Mouse (Mus musculus) liver, embryonic 13.5 days (tissue): ENCODE measurements around the gene Cntnap2. TPM values are rescaled to one million over a fixed set of nuclear protein-coding genes. Genes with fewer than 3 reads are reported as not detected.
A peak's percentile ranks its signal among the peaks of the same experiment; 100 is the strongest.

Source experiments
- ATAC-seq: fragments of 200-750 bp; cut with Nextera tagmentation; 2 replicates; pipeline ENCODE4 v1.8.0; 2017; ENCODE audit warnings: low read depth, mild to moderate bottlenecking, moderate number of reproducible peaks, moderate library complexity
- DNase-seq: peaks from one replicate; pipeline ENCODE4 v3.0.0; 2022
- H3K27ac ChIP-seq: fragments of 300-500 bp; sonication (generic); 2 replicates; pipeline ENCODE4 v1.5.1; 2015; ENCODE audit warnings: moderate library complexity, mild to moderate bottlenecking, inconsistent platforms
- H3K27me3 ChIP-seq: fragments of 300-500 bp; sonication (generic); 2 replicates; pipeline ENCODE4 v1.6.1; 2015; ENCODE audit warnings: mild to moderate bottlenecking, inconsistent platforms
- H3K36me3 ChIP-seq: fragments of 300-500 bp; sonication (generic); 2 replicates; pipeline ENCODE4 v1.6.1; 2015; ENCODE audit warnings: mild to moderate bottlenecking, inconsistent platforms
- H3K4me1 ChIP-seq: fragments of 300-500 bp; sonication (generic); replicated peaks from 2 replicates; pipeline ENCODE4 v1.6.1; 2015; ENCODE audit warnings: inconsistent platforms
- H3K4me2 ChIP-seq: fragments of 300-500 bp; sonication (generic); 2 replicates; pipeline ENCODE4 v1.6.1; 2015; ENCODE audit warnings: inconsistent platforms, mild to moderate bottlenecking, moderate library complexity
- H3K4me3 ChIP-seq: fragments of 300-500 bp; sonication (generic); replicated peaks from 2 replicates; pipeline ENCODE4 v1.5.1; 2015; ENCODE audit warnings: mild to moderate bottlenecking, inconsistent platforms
- H3K9ac ChIP-seq: fragments of 300-500 bp; sonication (generic); 2 replicates; pipeline ENCODE4 v1.6.1; 2015; ENCODE audit warnings: mild to moderate bottlenecking, inconsistent platforms
- H3K9me3 ChIP-seq: fragments of 300-500 bp; sonication (generic); replicated peaks from 2 replicates; pipeline ENCODE4 v1.6.1; 2016; ENCODE audit warnings: inconsistent platforms
- WGBS: fragments of 180-500 bp; shearing (Covaris S2); methylation state at CpG from one replicate; pipeline ENCODE4 v1.1.7; 2015; ENCODE audit not compliant: insufficient replicate concordance; 5-methylcytosine and 5-hydroxymethylcytosine counted together
- polyA plus RNA-seq: library from polyadenylated mRNA; unstranded; fragments of >200 nt; fragmentation: Nextera tagmentation; extraction: Ambion mirVana; gene quantifications from 2 replicates; pipeline ENCODE4 v1.2.1, GENCODE M21; 2015

The Cntnap2 gene
- polyA plus RNA-seq, 1 experiment from 2014 or later, result 0.78 TPM

DNA sequence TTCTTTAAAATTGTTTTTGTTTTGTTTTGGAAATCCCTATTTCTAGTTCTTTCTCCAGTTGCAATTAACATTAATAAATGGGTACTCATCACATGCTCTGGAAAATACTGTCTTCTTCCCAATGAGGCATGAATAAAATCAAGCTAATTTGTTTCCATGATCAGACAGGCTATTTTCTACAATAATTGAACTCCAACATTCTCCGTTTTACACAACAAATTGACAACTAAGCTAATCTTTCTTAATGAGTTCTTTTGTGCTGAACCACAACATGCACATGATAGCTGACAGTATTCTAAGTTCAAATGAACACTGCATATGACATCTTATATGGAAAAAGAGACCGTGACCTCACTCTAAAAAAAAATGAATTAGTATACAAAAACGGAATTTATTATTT is 173.4 kb downstream of the Cntnap2 start:
- Histone ChIP-seq H3K9ac (no peak overlapping the region), H3K4me3 (no peak overlapping the region), H3K36me3 (no peaks in the 10 kb centered on the region), H3K4me2 (no peak overlapping the region), H3K27ac (no peak overlapping the region), H3K27me3 (no peaks in the 10 kb centered on the region), H3K4me1 (no peaks in the 10 kb centered on the region), H3K9me3 (no peaks in the 10 kb centered on the region)
- WGBS, result 61% methylated on average over 3 of the region's 3 CpGs
- ATAC-seq (no peak), DNase-seq (no peak)

DNA sequence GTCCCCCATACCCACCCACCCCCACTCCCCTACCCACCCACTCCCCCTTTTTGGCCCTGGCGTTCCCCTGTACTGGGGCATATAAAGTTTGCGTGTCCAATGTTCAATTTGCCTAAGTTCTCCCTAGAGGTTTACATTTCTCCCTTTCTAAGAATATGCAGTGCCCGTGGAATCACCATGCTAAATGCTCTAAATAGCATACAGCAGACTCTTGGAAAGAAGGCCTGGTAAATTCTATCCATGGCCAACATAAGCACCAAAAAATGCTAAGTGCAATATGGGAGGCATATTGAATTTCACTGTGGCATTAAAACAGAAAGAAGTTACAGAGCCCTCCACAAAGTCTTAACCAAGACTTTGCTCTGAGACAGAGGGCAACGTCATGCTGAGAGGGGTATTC is 177.4 kb downstream of the Cntnap2 start:
- no peak overlapping the region for H3K4me2 ChIP-seq
- H3K9ac ChIP-seq, result no peak overlapping the region
- no peak overlapping the region for H3K27ac ChIP-seq
- 71% methylated on average over 4 of the region's 4 CpGs for WGBS
- H3K4me3 ChIP-seq, result no peak overlapping the region
- ATAC-seq (no peak), DNase-seq (no peak)
- no peaks in the 10 kb centered on the region for H3K36me3 ChIP-seq
- no peaks in the 10 kb centered on the region for H3K9me3 ChIP-seq
- H3K4me1 ChIP-seq, result no peaks in the 10 kb centered on the region
- no peaks in the 10 kb centered on the region for H3K27me3 ChIP-seq

DNA sequence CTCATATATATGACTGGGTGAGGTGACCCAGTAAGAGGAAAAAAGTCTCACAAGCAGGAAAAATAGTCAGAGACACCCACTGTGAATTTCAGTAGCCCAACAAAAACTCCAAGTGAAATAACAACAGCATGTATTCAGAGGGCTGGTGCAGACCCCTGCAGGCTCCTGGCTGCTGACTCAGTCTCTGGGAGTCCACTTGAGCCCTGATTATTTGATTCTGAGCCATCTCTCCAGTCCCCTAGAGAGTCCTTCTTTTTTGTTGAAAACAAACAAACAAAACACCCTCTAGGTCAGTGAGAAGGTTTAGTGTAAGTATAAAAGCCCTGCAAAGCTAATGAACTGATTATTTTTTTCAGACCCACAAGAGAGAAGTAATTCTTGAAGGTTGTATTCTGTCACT is 179.0 kb downstream of the Cntnap2 start:
- no peak for ATAC-seq
- Histone ChIP-seq H3K9ac (no peak overlapping the region), H3K4me3 (no peak overlapping the region), H3K36me3 (no peaks in the 10 kb centered on the region), H3K4me1 (no peaks in the 10 kb centered on the region), H3K27me3 (no peaks in the 10 kb centered on the region), H3K4me2 (no peak overlapping the region), H3K27ac (no peak overlapping the region), H3K9me3 (no peaks in the 10 kb centered on the region)
- DNase-seq, result no peak

DNA sequence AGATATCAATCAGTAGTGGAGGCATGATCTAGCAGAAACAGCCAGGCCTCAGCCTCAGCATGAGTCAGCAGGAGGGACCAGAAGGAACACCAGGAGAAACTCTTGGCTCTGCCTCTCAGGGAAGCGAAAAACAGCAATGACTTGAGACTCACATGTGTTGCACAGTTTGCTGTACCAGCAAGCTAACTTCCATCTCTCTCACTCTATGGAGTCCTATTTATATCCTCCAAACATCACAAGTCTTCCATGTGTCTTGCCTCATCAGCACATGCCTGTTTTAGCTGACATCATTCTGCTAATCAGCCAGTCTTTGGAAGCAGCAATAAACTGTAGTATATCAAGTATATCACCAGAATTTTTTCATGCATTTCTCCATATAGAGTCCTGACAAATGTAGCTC is 182.1 kb downstream of the Cntnap2 start:
- 54% methylated on average over 1 of the region's 1 CpGs for WGBS
- no peak for DNase-seq
- ATAC-seq, result no peak
- Histone ChIP-seq H3K4me2 (no peak overlapping the region), H3K36me3 (no peaks in the 10 kb centered on the region), H3K27ac (no peak overlapping the region), H3K9ac (no peak overlapping the region), H3K4me3 (no peak overlapping the region), H3K4me1 (no peaks in the 10 kb centered on the region), H3K9me3 (no peaks in the 10 kb centered on the region), H3K27me3 (no peaks in the 10 kb centered on the region)

DNA sequence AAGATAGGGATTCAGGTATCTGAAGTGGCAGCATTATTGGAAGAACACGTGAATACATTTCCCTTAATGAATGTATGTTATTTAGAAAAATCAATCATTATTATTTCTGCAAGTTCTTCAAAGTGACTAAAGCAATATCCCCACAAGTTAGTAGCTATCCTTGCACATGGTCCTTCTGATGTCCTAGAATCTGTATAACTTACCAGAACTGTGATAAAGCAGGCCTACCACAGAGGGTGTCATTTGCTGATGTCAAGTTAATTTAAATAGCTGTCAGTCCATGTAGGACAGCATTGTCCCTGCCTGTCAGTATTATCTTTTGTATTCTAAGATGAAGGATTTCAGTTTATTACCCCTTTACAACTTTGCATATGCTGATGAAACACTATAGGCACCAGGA is 185.5 kb downstream of the Cntnap2 start:
- no peaks in the 10 kb centered on the region for H3K36me3 ChIP-seq

DNA sequence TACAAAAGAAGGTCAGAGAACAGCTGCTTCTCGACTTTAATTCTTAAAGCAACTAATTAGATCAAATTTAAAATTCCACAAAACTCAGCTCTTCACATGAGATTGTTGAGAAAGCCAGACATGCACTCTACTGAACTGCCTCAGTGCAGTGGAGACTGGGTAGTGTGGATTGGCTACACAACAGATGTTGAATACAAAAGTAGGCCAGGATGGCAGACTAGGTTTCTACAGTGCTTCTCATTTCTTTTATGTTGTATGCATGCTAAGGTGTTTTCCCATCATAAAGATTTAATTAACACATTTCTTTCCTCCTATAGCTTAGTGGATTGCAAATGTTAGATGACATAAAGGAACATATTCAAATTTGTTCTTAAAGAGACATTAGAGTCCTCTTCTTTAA is 198.9 kb downstream of the Cntnap2 start:
- H3K27me3 ChIP-seq, result no peaks in the 10 kb centered on the region
- no peaks in the 10 kb centered on the region for H3K36me3 ChIP-seq
- ATAC-seq, result no peak
- H3K4me3 ChIP-seq, result no peak overlapping the region
- H3K4me2 ChIP-seq, result no peak overlapping the region
- no peak overlapping the region for H3K9ac ChIP-seq
- no peak for DNase-seq
- WGBS, result 43% methylated on average over 1 of the region's 1 CpGs
- H3K4me1 ChIP-seq, result no peaks in the 10 kb centered on the region
- H3K27ac ChIP-seq, result no peak overlapping the region
- H3K9me3 ChIP-seq, result no peaks in the 10 kb centered on the region

More for the DNA sequence above, 185.5 kb downstream of the Cntnap2 start:
- Histone ChIP-seq H3K4me1 (no peaks in the 10 kb centered on the region), H3K27ac (no peak overlapping the region), H3K4me3 (no peak overlapping the region), H3K4me2 (no peak overlapping the region), H3K27me3 (no peaks in the 10 kb centered on the region), H3K9me3 (no peaks in the 10 kb centered on the region), H3K9ac (no peak overlapping the region)
- DNase-seq, result no peak
- no peak for ATAC-seq
- WGBS, result 64% methylated on average over 1 of the region's 1 CpGs

DNA sequence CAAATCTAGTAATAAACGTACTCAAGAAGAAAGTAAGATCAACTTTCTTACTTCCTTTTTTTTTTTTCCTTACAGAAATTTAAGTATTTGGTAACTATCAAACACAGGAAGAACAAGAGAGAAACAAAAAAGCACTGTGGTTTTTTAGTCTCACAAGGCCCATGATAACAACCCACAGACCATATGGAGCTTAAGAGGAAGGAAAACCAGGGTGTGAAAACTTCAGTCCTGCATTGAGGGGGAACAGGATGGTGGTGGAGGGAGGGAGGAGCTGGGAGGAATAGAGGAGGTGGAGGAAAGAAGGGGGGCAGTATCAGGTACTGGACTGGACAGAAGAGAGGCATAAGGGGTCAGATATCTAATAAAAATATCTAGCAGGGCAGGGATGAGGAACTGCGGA is 212.4 kb downstream of the Cntnap2 start:
- Histone ChIP-seq H3K4me1 (no peaks in the 10 kb centered on the region), H3K27ac (no peak overlapping the region), H3K9ac (no peak overlapping the region), H3K27me3 (no peaks in the 10 kb centered on the region), H3K9me3 (no peaks in the 10 kb centered on the region), H3K36me3 (no peaks in the 10 kb centered on the region), H3K4me2 (no peak overlapping the region), H3K4me3 (no peak overlapping the region)
- DNase-seq (no peak), ATAC-seq (peak; percentile 39; the same call in 1 of the 2 replicates)
- 18% methylated on average over 2 of the region's 2 CpGs for WGBS

DNA sequence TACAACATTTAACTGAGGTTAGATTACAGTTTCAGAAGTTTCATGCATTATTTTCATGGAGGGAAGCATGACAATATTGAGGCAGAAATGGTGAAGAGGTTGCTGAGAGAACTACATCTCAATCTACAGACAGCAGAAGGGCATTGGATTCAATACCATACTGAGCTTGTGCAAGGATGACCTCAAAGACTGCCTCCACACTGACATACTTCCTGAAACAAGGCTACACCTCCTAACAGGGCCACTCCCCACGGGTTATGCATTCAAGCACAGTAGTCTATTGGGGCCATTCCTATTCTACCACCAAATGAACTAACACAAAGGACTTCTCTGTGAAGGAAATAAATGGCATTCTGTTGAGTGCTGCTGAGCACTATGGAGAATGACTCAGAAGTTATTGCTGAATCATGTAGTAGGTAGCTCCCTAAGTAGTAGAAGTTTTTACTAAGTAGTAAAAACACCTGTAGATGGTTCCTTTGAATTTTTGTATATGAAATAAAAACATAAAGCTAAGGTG is 214.2 kb downstream of the Cntnap2 start:
- H3K27ac ChIP-seq, result no peak overlapping the region
- DNase-seq (no peak), ATAC-seq (no peak)
- no peak overlapping the region for H3K4me2 ChIP-seq
- H3K27me3 ChIP-seq, result no peaks in the 10 kb centered on the region
- H3K9me3 ChIP-seq, result no peaks in the 10 kb centered on the region
- 15% methylated on average over 1 of the region's 1 CpGs for WGBS
- H3K36me3 ChIP-seq, result no peaks in the 10 kb centered on the region
- H3K4me1 ChIP-seq, result no peaks in the 10 kb centered on the region
- no peak overlapping the region for H3K9ac ChIP-seq
- no peak overlapping the region for H3K4me3 ChIP-seq

DNA sequence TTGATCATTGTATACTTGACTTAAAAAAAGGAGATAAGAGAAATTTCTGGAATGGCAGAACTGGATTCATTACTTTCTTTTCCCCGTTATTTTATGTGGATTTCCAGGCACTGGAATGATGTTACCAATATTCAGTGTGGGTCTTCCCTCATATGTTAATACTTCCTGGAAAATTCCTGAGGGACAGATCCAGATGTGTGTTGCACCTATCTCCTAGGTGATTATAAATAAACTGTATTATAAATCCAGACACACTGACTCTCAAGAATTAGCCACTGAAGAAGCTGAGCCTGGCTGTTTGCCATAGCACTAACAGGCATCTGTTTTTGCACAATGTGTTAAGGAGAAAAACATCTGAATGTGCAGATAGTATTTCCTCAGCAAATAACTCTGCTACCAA is 231.0 kb downstream of the Cntnap2 start:
- no peak overlapping the region for H3K4me3 ChIP-seq
- 63% methylated on average over 1 of the region's 1 CpGs for WGBS
- no peak overlapping the region for H3K4me2 ChIP-seq
- H3K4me1 ChIP-seq, result no peaks in the 10 kb centered on the region
- no peaks in the 10 kb centered on the region for H3K36me3 ChIP-seq
- DNase-seq, result no peak
- no peak overlapping the region for H3K9ac ChIP-seq
- no peak for ATAC-seq
- H3K27me3 ChIP-seq, result no peaks in the 10 kb centered on the region
- no peak overlapping the region for H3K27ac ChIP-seq
- no peaks in the 10 kb centered on the region for H3K9me3 ChIP-seq

DNA sequence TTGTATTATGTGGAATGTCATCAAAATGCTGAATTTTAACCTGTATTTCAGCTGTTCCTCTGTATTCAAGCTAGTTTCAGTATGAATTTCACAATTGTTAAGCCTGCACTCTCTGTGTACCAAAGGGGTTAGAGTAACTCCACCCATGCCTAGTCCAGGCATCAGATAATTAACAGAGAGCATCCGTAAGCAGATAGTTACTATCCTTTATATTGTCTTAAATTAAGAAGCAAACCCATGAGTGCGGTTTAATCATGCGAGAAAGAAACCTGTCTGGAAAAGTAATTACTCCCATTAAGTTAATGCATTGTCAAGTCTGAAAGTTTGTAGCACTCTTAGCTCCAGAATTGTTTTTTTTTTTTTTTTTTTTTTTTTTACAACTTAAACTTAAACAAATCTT is 258.3 kb downstream of the Cntnap2 start:
- Histone ChIP-seq H3K27ac (no peak overlapping the region), H3K36me3 (no peaks in the 10 kb centered on the region), H3K4me2 (no peak overlapping the region), H3K9ac (no peak overlapping the region), H3K27me3 (no peaks in the 10 kb centered on the region), H3K4me1 (no peaks in the 10 kb centered on the region), H3K4me3 (no peak overlapping the region), H3K9me3 (no peaks in the 10 kb centered on the region)
- 79% methylated on average over 3 of the region's 3 CpGs for WGBS
- DNase-seq (no peak), ATAC-seq (no peak)

DNA sequence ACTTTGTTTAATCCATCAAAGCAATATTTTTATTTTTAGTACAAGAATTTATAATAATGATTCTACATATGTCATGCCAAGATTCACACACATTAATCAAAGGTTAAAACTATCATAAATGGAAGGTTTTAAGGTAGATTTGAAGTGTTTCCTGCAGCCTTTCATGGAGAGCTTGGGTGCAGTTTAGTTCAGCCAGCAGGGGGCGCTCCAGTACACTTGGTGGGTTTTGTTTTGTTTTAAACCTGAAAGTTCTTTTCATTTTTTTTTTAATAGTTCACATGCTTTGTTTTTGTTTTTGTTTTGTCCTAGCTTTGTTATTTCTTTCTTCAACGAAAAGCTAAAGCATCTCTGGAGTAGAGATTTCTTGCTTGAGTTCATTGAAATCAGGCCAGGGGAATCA is 264.3 kb downstream of the Cntnap2 start:
- H3K9ac ChIP-seq, result no peak overlapping the region
- DNase-seq, result no peak

DNA sequence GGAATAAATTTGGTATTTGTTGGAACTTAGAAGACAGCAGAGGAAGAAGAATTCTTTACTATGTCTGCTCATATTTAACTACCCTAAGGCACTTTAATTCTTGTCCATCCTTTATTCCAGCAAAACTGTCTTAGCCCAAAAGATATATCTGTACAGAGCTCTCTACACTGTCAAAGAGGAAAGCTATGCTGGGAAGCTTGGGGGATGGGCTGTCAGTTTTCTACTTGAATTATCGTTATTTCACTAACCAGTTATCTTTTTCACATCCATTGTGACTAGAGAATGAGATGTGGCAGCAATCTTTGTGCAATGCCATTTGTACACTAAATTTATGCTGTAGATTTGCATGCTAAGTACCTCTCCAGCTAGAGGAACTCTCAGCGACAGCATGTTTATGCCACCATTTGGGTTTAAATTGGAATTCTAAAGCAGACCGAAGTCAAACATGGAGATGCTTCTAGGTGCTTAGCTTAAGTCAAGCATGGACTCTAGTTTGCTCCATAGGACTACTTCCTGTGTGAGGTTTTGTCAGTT is 268.9 kb downstream of the Cntnap2 start:
- no peaks in the 10 kb centered on the region for H3K27me3 ChIP-seq
- no peak for ATAC-seq
- H3K4me1 ChIP-seq, result no peaks in the 10 kb centered on the region
- H3K4me2 ChIP-seq, result no peak overlapping the region
- H3K9me3 ChIP-seq, result no peaks in the 10 kb centered on the region
- H3K4me3 ChIP-seq, result no peak overlapping the region
- no peak for DNase-seq
- no peaks in the 10 kb centered on the region for H3K36me3 ChIP-seq
- H3K27ac ChIP-seq, result no peak overlapping the region
- no peak overlapping the region for H3K9ac ChIP-seq
- 67% methylated on average over 3 of the region's 3 CpGs for WGBS

More for the DNA sequence above, 264.3 kb downstream of the Cntnap2 start:
- Histone ChIP-seq H3K9me3 (no peaks in the 10 kb centered on the region), H3K4me1 (no peaks in the 10 kb centered on the region), H3K27ac (no peak overlapping the region), H3K36me3 (no peaks in the 10 kb centered on the region), H3K4me3 (no peak overlapping the region), H3K27me3 (no peaks in the 10 kb centered on the region), H3K4me2 (no peak overlapping the region)
- WGBS, result 0% methylated on average over 2 of the region's 2 CpGs
- ATAC-seq, result no peak
